Mouse (Mus musculus) common myeloid progenitor, adult 5-6 weeks (primary cell): Measurements from ENCODE around the gene Il23r. TPM values are rescaled to one million over a fixed set of nuclear protein-coding genes. Genes with fewer than 3 reads are reported as not detected.
"Not testable (repeated sequence)": the region's sequence is repeated elsewhere in the genome, so short reads cannot be mapped to it uniquely, and the experiment has no call there.

Experiments used
- ATAC-seq: replicated peaks from 2 replicates; pipeline ENCODE4 v1.8.0; 2016; ENCODE audit warnings: low read depth, mild to moderate bottlenecking, moderate TSS enrichment, inconsistent platforms; ENCODE audit not compliant: poor library complexity, severe bottlenecking
- total RNA-seq: library from RNA; stranded (forward); fragments of 200-1000, 187-1606 nt; gene quantifications from 2 replicates; pipeline ENCODE4 v1.2.3, GENCODE M21; 2017

The Il23r gene
- 0.63 TPM in 1 of 2 replicates, not detected in the other for total RNA-seq

- no peak for ATAC-seq
Observed at GRCm38 (mm10) chr6:67491755-67492154, at the start of gene Il23r. Gene Il23r, minus strand, starts transcription at chr6:67491855.

- no peak for ATAC-seq
Observed at GRCm38 (mm10) chr6:67535777-67536054, 44.1 kb upstream of the Il23r start, which contains the start of gene Tacstd2. Gene Tacstd2, minus strand, starts transcription at chr6:67535796.

GRCm38 (mm10) chr6:67535005-67535776, 43.5 kb upstream of the Il23r start:
- peak; percentile 46 for ATAC-seq

GRCm38 (mm10) chr6:67534191-67535004, 42.7 kb upstream of the Il23r start:
- peak; percentile 11 for ATAC-seq

GRCm38 (mm10) chr6:67532665-67533440, 41.2 kb upstream of the Il23r start:
- ATAC-seq: peak; percentile 64

GRCm38 (mm10) chr6:67531822-67532162, 40.1 kb upstream of the Il23r start:
- no peak for ATAC-seq

GRCm38 (mm10) chr6:67530992-67531821, 39.6 kb upstream of the Il23r start:
- ATAC-seq: no peak

- no peak for ATAC-seq
Observed at GRCm38 (mm10) chr6:67526356-67526755, 34.7 kb upstream of the Il23r start.

- ATAC-seq: peak; percentile 96
Observed at GRCm38 (mm10) chr6:67510752-67511151, 19.1 kb upstream of the Il23r start.

- ATAC-seq: not testable (repeated sequence)
Observed at GRCm38 (mm10) chr6:67501938-67502337, 10.3 kb upstream of the Il23r start.

GRCm38 (mm10) chr6:67481012-67481411, 10.6 kb downstream of the Il23r start:
- ATAC-seq: no peak

GRCm38 (mm10) chr6:67471242-67471641, 20.4 kb downstream of the Il23r start:
- ATAC-seq: no peak

GRCm38 (mm10) chr6:67459424-67459823, 32.2 kb downstream of the Il23r start:
- no peak for ATAC-seq

GRCm38 (mm10) chr6:67451330-67451729, 40.3 kb downstream of the Il23r start:
- ATAC-seq: no peak

GRCm38 (mm10) chr6:67445866-67446265, 45.8 kb downstream of the Il23r start:
- 0 out of 2 replicates have a peak, but pooled peaks have one; percentile 54 for ATAC-seq

GRCm38 (mm10) chr6:67443124-67443523, 48.5 kb downstream of the Il23r start:
- ATAC-seq: no peak

GRCm38 (mm10) chr6:67437814-67438385, 53.8 kb downstream of the Il23r start:
- no peak for ATAC-seq

- no peak for ATAC-seq
Observed at GRCm38 (mm10) chr6:67437028-67437427, 54.6 kb downstream of the Il23r start.

GRCm38 (mm10) chr6:67436295-67436694, 55.4 kb downstream of the Il23r start:
- ATAC-seq: no peak
